Mouse (Mus musculus) embryonic facial prominence, embryonic 14.5 days (tissue): ENCODE measurements around the gene Dok4. TPM values are rescaled to one million over a fixed set of nuclear protein-coding genes. Genes with fewer than 3 reads are reported as not detected.

ENCODE experiments used
- polyA plus RNA-seq: library from polyadenylated mRNA; unstranded; fragments of >200 nt; fragmentation: Nextera tagmentation; extraction: Ambion mirVana; gene quantifications from 2 replicates; pipeline ENCODE4 v1.2.1, GENCODE M21; 2014

Dok4 gene
- polyA plus RNA-seq, 1 experiment from 2014 or later = 30.6 TPM

Other genes starting within 250 kb of the Dok4 start
- 54.5 and 59.0 TPM in 2 replicates for gene Arl2bp, start 209.7 kb downstream of the Dok4 start, polyA plus RNA-seq
- gene Pllp, start 180.1 kb downstream of the Dok4 start, polyA plus RNA-seq = 4.6 and 8.1 TPM in 2 replicates
- gene Ccl22, start 130.7 kb downstream of the Dok4 start, polyA plus RNA-seq = not detected in 2 replicates
- gene Cx3cl1, start 104.3 kb downstream of the Dok4 start, polyA plus RNA-seq = 7.9 and 8.3 TPM in 2 replicates
- gene Ccl17, start 65.9 kb downstream of the Dok4 start, polyA plus RNA-seq = 0.60 and 0.63 TPM in 2 replicates
- 73.8 and 77.9 TPM in 2 replicates for gene Coq9, start 38.0 kb downstream of the Dok4 start, polyA plus RNA-seq
- gene Ciapin1, start 38.0 kb downstream of the Dok4 start, polyA plus RNA-seq = 72.2 and 79.5 TPM in 2 replicates
- gene Polr2c, start 18.9 kb downstream of the Dok4 start, polyA plus RNA-seq = 121 and 129 TPM in 2 replicates
- 38.5 and 49.5 TPM in 2 replicates for gene Ccdc102a, start 41.8 kb upstream of the Dok4 start, polyA plus RNA-seq
- 0.21 TPM in 2 replicates for gene Adgrg5, start 47.4 kb upstream of the Dok4 start, polyA plus RNA-seq
- 16.3 and 18.8 TPM in 2 replicates for gene Adgrg1, start 98.4 kb upstream of the Dok4 start, polyA plus RNA-seq
- 3.3 and 3.6 TPM in 2 replicates for gene Adgrg3, start 141.4 kb upstream of the Dok4 start, polyA plus RNA-seq
- 0.47 and 0.60 TPM in 2 replicates for gene Drc7, start 178.8 kb upstream of the Dok4 start, polyA plus RNA-seq
- gene Katnb1, start 204.9 kb upstream of the Dok4 start, polyA plus RNA-seq = 18.6 and 20.8 TPM in 2 replicates